Mouse (Mus musculus): ENCODE measurements around the gene Lgr6.

GRCm38 (mm10) chr1:135143940-135144339, 38.9 kb upstream of the Lgr6 start:
- TF ChIP-seq CTCF (IDR thresholded peaks at IDR 0.05; ENCODE audit: low read depth, low read length) (no peak), TAL1 (conservative IDR thresholded peaks at IDR 0.05; ENCODE audit: low read depth, low read length) (no peak)
